Mouse (Mus musculus) left cerebral cortex, postnatal 25 days (tissue): ENCODE data around the gene Stat3. TPM values are rescaled to one million over a fixed set of nuclear protein-coding genes. Genes with fewer than 3 reads are reported as not detected.

Source experiments
- DNase-seq, 2 experiments: peaks; one replicate each; pipeline ENCODE4 v3.0.0; 2022; ENCODE audit warnings: low spot score in 2 of 2, mixed read lengths in 1 of 2
- intact Hi-C: fragments of 180-260 bp; cut with DNase I; formaldehyde crosslinking; loops from one replicate; pipeline ENCODE4 v1.15.1; 2025
- total RNA-seq, 2 experiments: library from RNA; stranded (reverse); gene quantifications; 2 replicates each; pipeline ENCODE4 v1.2.3; 2021

Gene Stat3
- total RNA-seq, 2 experiments from 2014 or later: 44.1 to 45.0 TPM

GRCm38 (mm10) chr11:100897294-100898231 lies 41.8 kb downstream of the Stat3 start:
- DNase-seq: peak; percentile 47 to 78
- intact Hi-C loops: no loop called here

GRCm38 (mm10) chr11:100896078-100896477 lies 43.3 kb downstream of the Stat3 start:
- intact Hi-C loops: no loop called here
- no peak for DNase-seq

GRCm38 (mm10) chr11:100894146-100894918 lies 45.0 kb downstream of the Stat3 start:
- intact Hi-C loops: no loop called here
- no peak for DNase-seq

GRCm38 (mm10) chr11:100893482-100893881 lies 45.9 kb downstream of the Stat3 start:
- intact Hi-C loops: loop anchor here (1.0 to 2.0 kb wide), 2 partner anchors 64 to 171 kb away; no protein-coding TSS in a partner anchor
- DNase-seq: peak; percentile 83 to 91

- peak in 1 of 2 experiments; percentile 23 for DNase-seq
- intact Hi-C loops: loop anchor here (2.0 kb wide), 1 partner anchor 172 kb away; no protein-coding TSS in a partner anchor
These were observed 46.9 kb downstream of the Stat3 start for GRCm38 (mm10) chr11:100892435-100892834.

GRCm38 (mm10) chr11:100891256-100892123 lies 47.9 kb downstream of the Stat3 start:
- intact Hi-C loops: loop anchor here (2.0 kb wide), 1 partner anchor 173 kb away; no protein-coding TSS in a partner anchor
- DNase-seq: no peak

GRCm38 (mm10) chr11:100890481-100890880 lies 48.9 kb downstream of the Stat3 start:
- DNase-seq: no peak
- intact Hi-C loops: no loop called here

GRCm38 (mm10) chr11:100888348-100888820 lies 51.0 kb downstream of the Stat3 start:
- no peak for DNase-seq
- intact Hi-C loops: no loop called here

GRCm38 (mm10) chr11:100887764-100888163 lies 51.6 kb downstream of the Stat3 start:
- intact Hi-C loops: no loop called here

GRCm38 (mm10) chr11:100887236-100887635 lies 52.1 kb downstream of the Stat3 start:
- intact Hi-C loops: no loop called here
- DNase-seq: no peak

More at GRCm38 (mm10) chr11:100887764-100888163, 51.6 kb downstream of the Stat3 start:
- DNase-seq: no peak

- intact Hi-C loops: no loop called here
These were observed 53.1 kb downstream of the Stat3 start for GRCm38 (mm10) chr11:100886188-100886740.

GRCm38 (mm10) chr11:100885472-100885871 lies 53.9 kb downstream of the Stat3 start:
- intact Hi-C loops: no loop called here
- no peak for DNase-seq

More at GRCm38 (mm10) chr11:100886188-100886740, 53.1 kb downstream of the Stat3 start:
- DNase-seq: no peak

- no peak for DNase-seq
- intact Hi-C loops: no loop called here
These were observed 55.7 kb downstream of the Stat3 start for GRCm38 (mm10) chr11:100883640-100884039.

- DNase-seq: no peak
- intact Hi-C loops: no loop called here
These were observed 59.8 kb downstream of the Stat3 start for GRCm38 (mm10) chr11:100879321-100880078.

- DNase-seq: no peak
- intact Hi-C loops: no loop called here
These were observed 63.6 kb downstream of the Stat3 start for GRCm38 (mm10) chr11:100875761-100876160.

GRCm38 (mm10) chr11:100870968-100871350 lies 68.4 kb downstream of the Stat3 start:
- no peak for DNase-seq
- intact Hi-C loops: no loop called here

GRCm38 (mm10) chr11:100870256-100870967 lies 68.9 kb downstream of the Stat3 start:
- DNase-seq: peak; percentile 36 to 47
- intact Hi-C loops: no loop called here
